Mouse (Mus musculus) kidney, adult 2 months (tissue): ENCODE results near the gene Gba2. TPM values are rescaled to one million over a fixed set of nuclear protein-coding genes. Genes with fewer than 3 reads are reported as not detected.
"Not testable (repeated sequence)": the region's sequence is repeated elsewhere in the genome, so short reads cannot be mapped to it uniquely, and the experiment has no call there.

Source experiments
- DNase-seq: peaks from one replicate; pipeline ENCODE4 v3.0.0; 2021
- H3K27ac ChIP-seq: fragments of 200-500 bp; 2 replicates; pipeline ENCODE4 v1.5.1; 2012; ENCODE audit warnings: low read depth, low read length, control low read depth, inconsistent platforms; ENCODE audit not compliant: insufficient read depth
- H3K27me3 ChIP-seq: fragments of 200-500 bp; replicated peaks from 2 replicates; pipeline ENCODE4 v1.6.1; 2012; ENCODE audit warnings: mild to moderate bottlenecking, moderate library complexity, low read length, inconsistent platforms; ENCODE audit not compliant: control insufficient read depth, insufficient read depth
- H3K36me3 ChIP-seq: fragments of 200-500 bp; 2 replicates; pipeline ENCODE4 v1.6.1; 2012; ENCODE audit warnings: mild to moderate bottlenecking, moderate library complexity, low read length, inconsistent platforms; ENCODE audit not compliant: control insufficient read depth, insufficient read depth
- H3K4me1 ChIP-seq: fragments of 200-500 bp; 2 replicates; pipeline ENCODE4 v1.6.1; 2011; ENCODE audit warnings: low read length; ENCODE audit not compliant: control insufficient read depth, insufficient read depth
- H3K4me3 ChIP-seq: fragments of 200-500 bp; 2 replicates; pipeline ENCODE4 v1.5.1; 2011; ENCODE audit warnings: mild to moderate bottlenecking, low read depth, low read length, control low read depth; ENCODE audit not compliant: insufficient read depth
- CTCF ChIP-seq: fragments of 200-500 bp; conservative IDR thresholded peaks from 2 replicates; pipeline ENCODE4 v1.5.1; 2011; ENCODE audit warnings: low read depth, mild to moderate bottlenecking, control low read depth, low read length, moderate library complexity, mixed read lengths; ENCODE audit not compliant: insufficient read depth, insufficient read length
- POLR2A ChIP-seq: fragments of 200-500 bp; IDR thresholded peaks from one replicate; pipeline ENCODE4 v1.6.1; 2011; ENCODE audit warnings: low read depth, low read length, control low read depth
- WGBS: fragments of 180-500 bp; shearing (Covaris S2); methylation state at CpG from one replicate; pipeline ENCODE4 v1.1.7; 2018; 5-methylcytosine and 5-hydroxymethylcytosine counted together
- polyA plus RNA-seq: library from polyadenylated mRNA; depleted of rRNA; stranded (reverse); fragments of >200 nt; gene quantifications from 2 replicates; pipeline ENCODE4 v1.2.3, GENCODE M21; 2012

The Gba2 gene
- polyA plus RNA-seq, 1 experiment: 12.2 TPM

DNA sequence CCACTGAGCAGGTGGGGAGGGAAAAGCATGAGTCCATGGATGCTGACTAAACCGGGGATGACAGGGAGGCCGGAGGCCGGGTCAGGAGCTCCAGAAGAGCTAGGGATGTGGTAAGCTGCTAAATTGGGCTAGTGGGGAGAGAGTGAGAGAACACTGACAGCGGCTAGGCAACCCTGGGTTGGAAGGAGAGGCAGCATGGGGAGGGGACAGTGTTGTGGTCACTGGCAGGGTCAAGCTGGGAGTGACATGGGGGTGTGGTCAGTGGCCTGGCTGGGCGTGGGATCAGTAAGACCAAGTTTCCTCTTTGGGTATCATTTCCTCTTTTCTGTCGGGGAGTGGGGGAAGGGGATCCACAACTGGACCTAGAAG, 18.4 kb downstream of the Gba2 start:
- 5% methylated on average over 6 of the region's 6 CpGs for WGBS
- Histone ChIP-seq H3K4me1 (peaks cover 36% of the 10 kb centered on the region), H3K36me3 (peaks cover under 1% of the 10 kb centered on the region; the same call in 1 of the 2 replicates), H3K27me3 (no peaks in the 10 kb centered on the region), H3K4me3 (peak overlapping the region; percentile 35), H3K27ac (peak overlapping the region; percentile 69)
- TF ChIP-seq CTCF (no peak), POLR2A (peak; percentile 20)
- DNase-seq: peak; percentile 78

DNA sequence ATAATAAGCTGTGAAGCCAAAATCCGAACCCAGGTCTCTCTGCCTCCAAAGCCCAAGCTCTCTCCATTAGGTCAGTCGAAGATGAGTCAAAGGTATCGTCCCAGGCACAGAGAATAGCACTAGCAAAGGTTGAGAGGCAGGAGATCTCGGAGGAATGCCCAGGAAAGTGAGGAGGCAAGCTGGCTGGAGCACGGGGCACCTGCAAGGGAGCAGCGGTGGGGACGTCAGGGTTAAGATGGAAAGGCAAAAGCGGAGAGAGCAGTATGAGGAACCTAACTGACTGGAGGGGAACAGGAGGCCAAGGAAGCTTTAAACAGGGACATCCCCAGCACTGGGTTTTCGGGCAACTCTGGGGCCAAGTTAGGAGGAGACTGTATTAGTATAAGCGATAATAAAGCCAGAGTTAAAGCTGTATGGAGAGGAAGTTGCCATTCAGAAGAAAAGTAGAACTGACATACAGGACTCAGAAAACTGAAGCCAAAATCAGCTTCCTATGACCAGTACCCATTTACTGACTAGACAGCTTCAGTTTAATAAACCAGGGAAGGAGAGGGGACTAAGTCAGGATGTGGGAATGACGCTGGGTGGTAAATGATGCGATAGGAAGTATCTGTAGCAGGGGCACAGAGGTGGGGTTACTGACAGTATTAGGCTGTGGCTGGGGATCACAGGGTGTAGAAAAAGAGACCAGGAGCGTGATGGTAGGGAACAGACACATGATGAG, 19.0 kb downstream of the Gba2 start:
- Histone ChIP-seq H3K27me3 (no peaks in the 10 kb centered on the region), H3K4me3 (peak overlapping the region; percentile 35), H3K27ac (peak overlapping the region; percentile 69), H3K36me3 (peaks cover 1% of the 10 kb centered on the region; the same call in 1 of the 2 replicates), H3K4me1 (peaks cover 36% of the 10 kb centered on the region)
- DNase-seq: no peak
- TF ChIP-seq CTCF: no peak
- TF ChIP-seq POLR2A: no peak
- WGBS: 34% methylated on average over 13 of the region's 13 CpGs

DNA sequence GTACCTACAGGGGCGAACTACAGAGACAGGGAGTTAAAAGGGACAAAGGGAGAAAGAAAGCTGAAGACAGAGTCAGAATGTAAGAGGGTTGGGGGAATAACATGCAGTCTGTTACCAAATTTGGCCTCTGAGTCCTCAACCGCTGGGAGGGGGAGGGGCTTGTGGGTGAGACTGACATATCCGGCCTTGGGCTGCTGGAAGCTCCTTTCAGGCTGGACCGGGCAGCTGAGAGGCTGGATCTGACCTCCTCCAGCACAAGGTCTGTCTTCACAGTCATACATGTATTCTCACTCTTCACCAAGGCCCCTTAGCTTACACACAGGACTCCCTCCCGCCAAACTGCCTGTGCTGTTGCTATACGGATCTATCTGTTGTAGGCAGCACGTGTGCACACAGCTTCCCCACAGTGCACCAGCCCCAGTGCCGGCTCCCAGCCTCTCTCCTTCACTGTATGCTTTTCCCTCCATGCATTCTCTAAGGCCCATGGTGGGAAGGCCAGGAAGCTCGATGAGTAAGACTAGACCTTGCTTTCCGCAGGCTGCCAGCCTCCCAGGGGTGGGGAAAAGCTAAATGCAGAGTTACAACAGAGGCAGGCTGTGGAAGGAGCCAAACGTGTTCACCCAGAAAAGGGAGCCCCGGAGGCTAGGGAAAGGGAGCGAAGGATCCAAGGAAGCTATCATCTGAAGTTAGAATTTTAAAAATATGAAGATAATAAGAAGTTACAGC, 19.9 kb downstream of the Gba2 start:
- peaks cover 36% of the 10 kb centered on the region for H3K4me1 ChIP-seq
- peak; percentile 85 for DNase-seq

DNA sequence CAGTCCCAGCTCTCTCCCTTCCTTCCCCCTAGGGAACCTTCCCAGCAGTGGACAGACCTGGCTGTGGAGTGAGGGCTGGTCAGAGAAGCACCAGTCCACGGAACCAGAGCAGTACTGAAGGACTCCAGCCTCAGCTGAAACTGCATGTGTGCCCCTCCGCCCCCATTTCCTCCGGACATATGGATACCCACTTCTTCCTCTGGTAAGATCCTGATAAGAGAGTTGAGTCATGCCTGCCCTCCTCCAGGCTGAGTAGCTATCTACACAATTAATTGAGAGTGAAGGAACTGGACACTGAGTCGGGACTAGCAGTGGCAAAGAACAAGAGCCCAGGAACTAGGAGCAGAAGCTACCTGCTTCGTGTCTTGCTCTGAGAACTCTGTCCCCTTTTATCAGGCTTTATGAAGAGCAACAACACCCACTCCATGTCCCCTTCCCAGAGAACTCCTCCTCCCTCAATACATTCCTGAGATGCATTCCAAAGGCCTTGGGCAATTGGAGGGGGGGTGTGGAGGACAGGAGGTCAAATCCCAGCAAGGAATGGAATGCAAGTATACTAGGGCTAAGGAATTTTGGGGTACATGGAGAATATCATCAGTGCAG, 20.5 kb downstream of the Gba2 start:
- peak overlapping the region; percentile 0; the same call in 1 of the 2 replicates for H3K4me3 ChIP-seq
- TF ChIP-seq CTCF (no peak), POLR2A (no peak)
- DNase-seq: peak; percentile 82
- peaks cover 31% of the 10 kb centered on the region for H3K4me1 ChIP-seq
- WGBS: 12% methylated on average over 5 of the region's 5 CpGs
- peaks cover 2% of the 10 kb centered on the region for H3K36me3 ChIP-seq
- no peaks in the 10 kb centered on the region for H3K27me3 ChIP-seq
- H3K27ac ChIP-seq: peak overlapping the region; percentile 92

More for the DNA sequence above, 19.9 kb downstream of the Gba2 start:
- Histone ChIP-seq H3K4me3 (peak overlapping the region; percentile 43), H3K27ac (peak overlapping the region; percentile 92), H3K27me3 (no peaks in the 10 kb centered on the region), H3K36me3 (peaks cover 1% of the 10 kb centered on the region; the same call in 1 of the 2 replicates)
- 8% methylated on average over 13 of the region's 13 CpGs for WGBS
- TF ChIP-seq POLR2A (no peak), CTCF (no peak)

DNA sequence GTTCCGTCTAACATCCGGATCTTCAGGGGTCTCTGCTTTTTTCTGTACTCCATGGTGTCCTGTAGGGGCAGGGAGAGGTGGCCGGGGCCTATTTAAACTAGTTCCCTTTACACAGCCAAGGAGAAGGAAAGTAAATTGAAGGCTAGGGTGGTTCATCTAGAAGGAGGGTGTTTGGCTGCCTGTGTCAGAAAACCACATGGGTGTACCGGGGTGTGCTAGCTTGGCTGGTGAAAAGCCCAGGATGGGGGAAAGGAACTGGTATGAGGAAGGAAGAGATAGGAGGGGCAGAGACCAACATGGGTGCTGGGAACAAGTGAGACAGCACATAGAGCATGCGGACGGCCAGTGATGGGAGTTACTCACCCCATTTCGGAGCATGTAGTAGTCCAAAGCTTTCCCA, 22.7 kb downstream of the Gba2 start:
- WGBS: 96% methylated on average over 7 of the region's 7 CpGs
- no peak for DNase-seq
- peaks cover 12% of the 10 kb centered on the region for H3K36me3 ChIP-seq
- no peak overlapping the region for H3K4me3 ChIP-seq
- peaks cover 31% of the 10 kb centered on the region for H3K4me1 ChIP-seq
- no peaks in the 10 kb centered on the region for H3K27me3 ChIP-seq
- TF ChIP-seq POLR2A: no peak
- no peak overlapping the region for H3K27ac ChIP-seq

DNA sequence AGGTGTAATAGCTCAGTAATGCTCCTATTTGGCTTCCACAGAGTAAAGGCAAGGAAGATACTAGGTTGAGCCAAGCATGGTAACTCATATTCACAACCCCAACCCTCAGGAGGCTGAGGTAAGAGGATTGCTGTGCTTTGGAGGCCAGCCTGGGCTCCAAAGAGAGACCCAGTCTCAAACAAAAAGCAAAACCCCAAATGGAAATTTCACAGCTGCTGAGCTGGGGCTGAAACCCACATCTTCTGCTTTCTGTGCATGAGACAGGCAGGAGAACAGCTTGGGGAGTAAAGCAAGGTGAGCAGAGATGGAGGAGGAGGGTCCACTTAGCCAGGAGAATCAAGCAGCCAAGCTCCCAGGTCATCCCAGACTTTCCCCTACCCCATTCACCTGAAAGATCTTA, 24.8 kb downstream of the Gba2 start:
- Histone ChIP-seq H3K4me3 (no peak overlapping the region), H3K27ac (no peak overlapping the region), H3K27me3 (no peaks in the 10 kb centered on the region), H3K36me3 (peaks cover 16% of the 10 kb centered on the region), H3K4me1 (peaks cover 19% of the 10 kb centered on the region)
- no peak for DNase-seq
- TF ChIP-seq POLR2A (no peak), CTCF (no peak)

DNA sequence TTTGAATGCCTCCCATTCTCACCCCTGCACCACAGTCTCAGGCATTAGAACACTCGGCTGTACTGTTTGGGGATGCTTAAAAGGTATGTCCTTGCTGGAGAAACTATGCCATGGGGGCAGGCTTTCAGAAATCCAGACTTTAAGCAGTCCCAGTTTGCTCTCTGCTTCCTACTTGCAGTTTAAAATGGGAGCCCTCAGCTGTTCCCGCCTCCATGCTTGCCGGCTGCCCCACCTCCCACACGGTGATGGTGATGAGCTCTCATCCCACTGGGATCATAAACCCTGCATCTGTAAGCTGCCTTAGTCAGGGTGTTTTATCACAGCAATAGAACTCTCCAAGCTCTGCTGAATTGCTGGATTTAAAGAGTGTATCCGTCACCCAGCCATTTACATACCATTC, 26.2 kb downstream of the Gba2 start:
- DNase-seq: no peak
- Histone ChIP-seq H3K4me3 (no peak overlapping the region), H3K27ac (no peak overlapping the region), H3K36me3 (peaks cover 17% of the 10 kb centered on the region), H3K27me3 (no peaks in the 10 kb centered on the region), H3K4me1 (peaks cover 5% of the 10 kb centered on the region)
- WGBS: 71% methylated on average over 5 of the region's 5 CpGs
- TF ChIP-seq POLR2A (no peak), CTCF (no peak)

DNA sequence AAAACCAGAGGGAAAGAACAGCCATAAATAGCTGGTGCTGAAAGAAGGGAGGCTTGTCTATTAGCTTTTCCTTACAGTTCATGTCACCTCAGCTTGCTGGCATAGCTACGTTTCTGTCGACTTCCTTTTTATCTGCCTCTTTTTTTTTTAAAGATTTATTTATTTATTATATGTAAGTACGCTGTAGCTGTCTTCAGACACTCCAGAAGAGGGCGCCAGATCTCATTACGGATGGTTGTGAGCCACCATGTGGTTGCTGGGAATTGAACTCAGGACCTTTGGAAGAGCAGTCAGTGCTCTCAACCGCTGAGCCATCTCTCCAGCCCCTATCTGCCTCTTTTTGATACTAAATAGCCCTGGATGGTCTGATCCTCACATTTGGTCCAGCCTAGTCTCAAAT, 26.8 kb downstream of the Gba2 start:
- not testable (repeated sequence) for H3K4me3 ChIP-seq
- H3K36me3 ChIP-seq: peaks cover 17% of the 10 kb centered on the region

More for the DNA sequence above, 26.8 kb downstream of the Gba2 start:
- DNase-seq, H3K27me3 ChIP-seq, H3K27ac ChIP-seq, H3K4me1 ChIP-seq: not testable (repeated sequence)
- 82% methylated on average over 6 of the region's 6 CpGs for WGBS
